Mouse (Mus musculus): ENCODE results near the gene Mad2l1bp.

The Mad2l1bp gene

GRCm38 (mm10) chr17:46143578-46144423 lies 9.6 kb downstream of the Mad2l1bp start, which contains the start of gene Rsph9:
Rsph9 (minus strand) TSS chr17:46144216.
- DNase-seq: peak; percentile 78

GRCm38 (mm10) chr17:46139872-46140271 lies 13.5 kb downstream of the Mad2l1bp start:
- DNase-seq: no peak

GRCm38 (mm10) chr17:46138563-46139236 lies 14.7 kb downstream of the Mad2l1bp start:
- DNase-seq: no peak

- DNase-seq: no peak
Observed at GRCm38 (mm10) chr17:46132862-46133261, 20.5 kb downstream of the Mad2l1bp start.

GRCm38 (mm10) chr17:46132058-46132718 lies 21.2 kb downstream of the Mad2l1bp start:
- DNase-seq: peak; percentile 76

GRCm38 (mm10) chr17:46129741-46130498 lies 23.4 kb downstream of the Mad2l1bp start:
- no peak for DNase-seq

GRCm38 (mm10) chr17:46127814-46128493 lies 25.4 kb downstream of the Mad2l1bp start:
- no peak for DNase-seq

- DNase-seq: no peak
Observed at GRCm38 (mm10) chr17:46126608-46127007, 26.7 kb downstream of the Mad2l1bp start.

- DNase-seq: no peak
Observed at GRCm38 (mm10) chr17:46123953-46124700, 29.2 kb downstream of the Mad2l1bp start.

GRCm38 (mm10) chr17:46123285-46123684 lies 30.1 kb downstream of the Mad2l1bp start:
- no peak for DNase-seq

- DNase-seq: no peak
Observed at GRCm38 (mm10) chr17:46122791-46123190, 30.6 kb downstream of the Mad2l1bp start.

- DNase-seq: no peak
Observed at GRCm38 (mm10) chr17:46119641-46120040, 33.7 kb downstream of the Mad2l1bp start.

- DNase-seq: no peak
Observed at GRCm38 (mm10) chr17:46118423-46118850, 34.9 kb downstream of the Mad2l1bp start.

- no peak for DNase-seq
Observed at GRCm38 (mm10) chr17:46117623-46118422, 35.5 kb downstream of the Mad2l1bp start.

- no peak for DNase-seq
Observed at GRCm38 (mm10) chr17:46116881-46117280, 36.5 kb downstream of the Mad2l1bp start.

GRCm38 (mm10) chr17:46116138-46116537 lies 37.2 kb downstream of the Mad2l1bp start:
- DNase-seq: no peak

- no peak for DNase-seq
Observed at GRCm38 (mm10) chr17:46115489-46115888, 37.9 kb downstream of the Mad2l1bp start.

- DNase-seq: peak; percentile 85
Observed at GRCm38 (mm10) chr17:46110402-46111289, 42.7 kb downstream of the Mad2l1bp start, which contains the start of gene Mrps18a. Mrps18a (plus strand) TSS chr17:46110986.

- DNase-seq: no peak
Observed at GRCm38 (mm10) chr17:46108286-46108685, 45.1 kb downstream of the Mad2l1bp start.

Data from right cerebral cortex, postnatal 14 days (tissue).